Mouse (Mus musculus) frontal cortex, postnatal 25 days (tissue): ENCODE data around the gene Tiprl.

Source experiments
- DNase-seq, 2 experiments: peaks; one replicate each; pipeline ENCODE4 v3.0.0; 2022; ENCODE audit warnings: low spot score in 2 of 2

The Tiprl gene

DNA sequence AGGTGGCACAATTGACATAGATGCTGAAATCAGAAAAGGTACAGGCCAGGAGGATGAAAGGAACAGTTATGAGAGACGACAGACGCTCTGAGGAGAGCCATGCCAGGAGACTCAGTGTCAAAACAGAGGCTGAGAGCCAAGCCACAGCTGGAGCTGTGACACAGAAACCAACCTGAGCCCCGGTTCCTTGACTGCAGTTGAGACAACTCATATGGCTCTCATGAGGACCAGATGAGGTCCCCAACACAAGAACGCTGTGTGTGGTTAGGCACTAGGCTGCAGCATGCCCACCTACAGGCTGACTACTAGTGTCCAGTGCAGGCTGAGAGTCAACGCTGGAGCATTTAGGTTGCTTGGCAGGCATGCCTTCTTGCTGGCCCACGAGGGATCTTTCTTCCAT lies 58.7 kb downstream of the Tiprl start:
- DNase-seq = no peak

DNA sequence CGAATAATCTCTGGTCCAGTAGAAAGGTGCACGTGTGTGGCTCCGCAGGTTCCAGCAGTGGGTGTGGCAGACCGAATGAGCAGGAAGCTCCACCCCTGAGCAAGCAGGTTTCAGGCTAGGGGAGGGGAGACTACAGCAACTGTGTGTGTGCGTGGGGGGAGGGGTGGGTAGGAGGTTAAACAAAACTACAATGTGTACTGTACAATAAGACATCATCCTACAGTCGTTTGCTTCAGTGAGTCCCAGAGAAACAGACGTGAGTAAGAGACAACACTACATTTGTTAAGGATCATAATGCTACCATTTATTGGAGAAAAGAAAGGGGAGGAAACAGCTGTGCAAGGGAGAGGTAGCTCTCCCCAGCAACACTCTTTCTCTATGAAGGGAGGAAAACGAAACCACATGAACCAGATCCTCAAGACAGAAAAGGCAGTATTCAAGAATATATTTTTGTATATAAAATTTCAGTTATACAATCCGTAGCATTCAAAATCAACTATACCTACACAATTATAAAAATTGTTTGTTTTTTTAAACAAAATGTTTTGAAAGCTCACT lies 62.7 kb downstream of the Tiprl start:
- DNase-seq = no peak

GRCm38 (mm10) chr1:165171277-165171676 lies 65.5 kb downstream of the Tiprl start:
- DNase-seq = no peak

DNA sequence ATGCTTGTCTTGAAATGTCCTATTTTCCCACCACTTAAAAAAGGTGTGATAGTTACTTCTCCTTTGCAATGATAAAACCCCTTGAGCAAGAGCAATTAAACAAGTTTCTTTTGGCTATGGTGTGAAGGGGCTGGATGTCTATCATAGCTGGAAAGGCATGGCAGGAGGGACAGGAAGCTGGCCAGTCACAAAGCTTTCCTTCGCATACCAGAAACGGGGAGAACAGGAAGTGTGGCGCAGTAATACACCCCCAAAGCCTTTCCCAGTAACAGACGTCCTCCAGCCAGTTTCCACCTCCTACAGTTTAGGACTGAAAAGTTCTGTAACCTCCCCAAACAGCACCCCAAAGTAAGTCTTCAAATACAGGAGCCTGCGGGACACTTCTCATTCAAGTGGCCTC lies 66.6 kb downstream of the Tiprl start:
- no peak for DNase-seq

DNA sequence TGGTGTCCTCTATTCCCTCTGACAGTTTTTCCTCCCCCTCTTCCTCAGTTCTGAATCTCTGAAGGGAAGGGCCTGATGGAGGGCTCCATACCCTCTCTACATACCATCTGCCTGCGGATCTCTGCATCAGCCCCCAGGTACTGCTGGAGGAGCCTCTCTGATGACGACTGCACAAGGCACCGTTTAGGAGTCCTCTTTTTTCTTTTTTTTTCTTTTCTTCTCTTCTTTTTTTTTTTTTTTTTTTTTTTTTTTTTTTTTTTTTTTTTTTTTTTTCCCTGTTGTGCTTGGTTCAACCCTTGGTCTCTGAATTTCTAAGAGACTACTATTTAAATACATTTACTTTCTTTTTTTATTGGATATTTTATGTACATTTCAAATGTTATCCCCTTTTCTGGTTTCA lies 67.3 kb downstream of the Tiprl start:
- DNase-seq = no peak

DNA sequence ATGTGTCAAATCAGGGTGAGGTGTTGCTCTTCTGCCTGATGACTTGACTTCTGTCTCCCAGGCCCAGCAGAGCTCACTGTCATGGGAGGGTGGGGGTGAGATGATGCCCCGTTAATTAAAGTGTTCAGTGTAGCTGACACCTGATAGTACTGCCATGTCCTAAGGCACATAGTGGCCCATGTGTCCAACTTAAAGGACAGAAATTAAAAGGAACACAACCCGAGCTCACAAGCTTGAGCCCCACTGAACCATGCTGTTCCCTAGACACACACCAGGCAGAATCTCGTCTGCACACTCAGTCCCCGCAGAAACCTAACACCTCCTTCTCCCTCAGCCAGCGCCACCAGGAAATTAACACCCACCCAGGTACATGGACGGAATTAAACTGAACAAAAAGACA lies 71.9 kb downstream of the Tiprl start:
- DNase-seq = no peak
